Mouse (Mus musculus): ENCODE measurements around the gene Hsd3b5.
A peak's percentile ranks its signal among the peaks of the same experiment; 100 is the strongest.
"Not testable (repeated sequence)": the region's sequence is repeated elsewhere in the genome, so short reads cannot be mapped to it uniquely, and the experiment has no call there.

The Hsd3b5 gene

DNA sequence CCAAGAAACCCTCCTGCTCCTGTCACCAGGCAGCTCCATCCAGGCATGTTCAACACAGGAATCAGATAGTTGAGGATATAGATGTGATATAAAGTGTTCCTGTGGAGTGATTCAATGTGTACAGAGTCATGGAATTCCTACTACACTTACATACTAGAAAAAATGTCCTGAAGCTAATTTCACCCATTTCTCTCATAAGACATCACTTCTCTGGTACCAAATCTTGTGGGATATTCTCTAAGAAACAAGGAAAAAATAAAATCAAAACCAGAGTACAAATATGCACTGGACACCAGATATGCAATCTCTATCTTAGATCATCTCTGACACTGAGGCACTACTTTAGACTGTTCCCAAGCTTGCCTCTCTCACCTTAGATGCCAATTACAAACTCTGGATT is at the start of gene Hsd3b5:
Gene Hsd3b5 (minus strand): TSS at position 101 of the 400 bp plus-strand sequence.
- DNase-seq (ENCODE audit: low spot score) = no peak

DNA sequence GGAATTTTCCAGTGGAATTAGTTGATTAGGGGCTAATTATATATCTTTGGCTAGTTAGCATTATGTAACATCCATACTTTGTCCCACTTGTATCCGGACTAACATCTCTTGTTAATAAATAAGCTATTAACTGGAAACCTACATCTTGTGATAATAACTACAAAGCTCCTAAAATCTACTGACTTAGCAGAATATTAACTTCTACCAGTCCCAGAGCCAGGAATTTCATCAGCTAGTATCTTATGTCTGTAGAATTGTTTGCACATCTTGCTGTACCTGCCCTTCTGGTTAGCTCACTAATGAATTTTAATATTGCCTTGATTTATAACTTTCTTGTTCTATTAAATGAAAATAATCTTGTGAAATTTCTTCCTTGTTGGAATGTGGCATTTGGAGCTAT is 5.1 kb upstream of the Hsd3b5 start:
- DNase-seq (ENCODE audit: low spot score) = no peak

DNA sequence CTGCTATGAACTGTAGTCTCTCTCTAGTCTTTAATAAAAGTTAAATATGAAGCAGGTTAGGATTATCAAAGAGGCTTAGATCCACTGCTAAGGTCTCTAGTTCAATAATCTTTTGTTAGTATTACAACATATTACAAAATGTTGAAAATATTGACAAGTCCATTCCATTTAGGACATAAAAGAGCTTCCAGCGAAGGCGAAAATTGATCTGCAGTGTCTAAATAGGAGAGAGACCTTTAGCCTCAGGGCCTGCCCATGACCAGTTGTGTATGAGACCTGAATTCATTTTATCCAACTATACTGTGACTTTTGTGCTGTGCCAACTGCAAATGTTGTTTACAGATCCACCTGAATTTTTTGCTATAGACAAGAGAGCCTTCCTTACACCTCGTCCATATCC is 419 bp downstream of the Hsd3b5 start:
- DNase-seq (ENCODE audit: low spot score) = no peak

DNA sequence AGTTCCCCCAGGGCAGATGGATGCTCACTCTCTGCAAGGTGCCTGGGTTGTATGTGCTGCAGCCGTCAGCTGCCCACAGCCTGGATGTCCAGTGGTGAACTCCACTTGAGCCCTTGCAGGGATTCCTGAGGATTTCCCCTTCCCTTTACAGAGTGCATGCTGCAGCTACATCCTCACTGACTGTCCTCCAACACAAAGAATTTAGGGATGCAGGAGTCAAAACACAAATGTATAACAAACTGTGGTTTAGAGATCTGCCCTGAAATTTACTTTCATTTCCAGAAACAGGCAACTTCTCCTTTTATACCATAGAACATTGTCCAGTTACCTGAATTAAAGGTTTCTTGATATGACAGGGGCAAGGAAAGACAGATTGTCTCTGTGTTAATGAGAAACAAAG is 13.3 kb downstream of the Hsd3b5 start:
- DNase-seq (ENCODE audit: low spot score) = not testable (repeated sequence)

DNA sequence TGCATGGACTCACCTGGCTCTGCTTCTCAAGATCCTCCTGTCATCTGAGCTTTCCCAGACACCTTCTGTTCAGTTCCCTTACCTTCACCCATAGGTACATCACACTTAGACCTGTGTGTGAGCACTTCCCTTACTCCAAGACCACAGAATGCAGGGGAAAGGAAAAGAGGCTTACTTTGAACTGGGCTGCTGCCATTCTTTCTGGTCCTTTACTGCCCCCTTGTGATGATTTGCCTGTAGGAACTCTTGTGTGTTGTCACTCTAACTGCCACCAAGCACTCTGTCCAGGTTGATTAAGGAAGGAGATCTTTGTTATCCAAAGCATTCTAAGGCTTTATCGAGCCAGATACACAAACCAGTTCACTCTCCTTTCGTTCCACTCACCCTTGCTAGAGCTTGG is 13.8 kb downstream of the Hsd3b5 start:
- not testable (repeated sequence) for DNase-seq (ENCODE audit: low spot score)

DNA sequence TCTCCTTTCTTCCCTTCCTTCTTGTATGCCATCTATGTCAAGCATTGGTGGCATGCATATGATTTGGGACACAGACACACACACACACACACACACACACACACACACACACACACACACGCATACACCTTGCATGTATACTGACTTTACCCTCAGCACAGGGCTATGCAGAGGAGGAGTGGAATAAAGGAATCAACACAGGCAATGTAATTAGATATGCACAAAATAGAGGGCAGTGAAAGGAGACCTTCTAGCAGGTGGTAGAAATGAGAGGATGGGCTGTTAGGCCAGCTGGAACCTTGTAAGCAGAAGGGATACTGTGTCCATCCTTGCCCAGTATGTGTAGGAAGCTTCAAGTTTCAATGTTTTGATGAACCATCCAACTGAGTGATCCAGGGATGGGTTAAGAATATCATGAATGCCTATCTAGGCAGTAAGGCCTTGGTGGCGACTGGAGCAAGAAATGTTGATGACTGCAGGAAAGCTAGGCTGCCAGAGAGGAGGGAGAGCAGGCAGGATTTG is 15.6 kb downstream of the Hsd3b5 start:
- DNase-seq (ENCODE audit: low spot score) = not testable (repeated sequence)

DNA sequence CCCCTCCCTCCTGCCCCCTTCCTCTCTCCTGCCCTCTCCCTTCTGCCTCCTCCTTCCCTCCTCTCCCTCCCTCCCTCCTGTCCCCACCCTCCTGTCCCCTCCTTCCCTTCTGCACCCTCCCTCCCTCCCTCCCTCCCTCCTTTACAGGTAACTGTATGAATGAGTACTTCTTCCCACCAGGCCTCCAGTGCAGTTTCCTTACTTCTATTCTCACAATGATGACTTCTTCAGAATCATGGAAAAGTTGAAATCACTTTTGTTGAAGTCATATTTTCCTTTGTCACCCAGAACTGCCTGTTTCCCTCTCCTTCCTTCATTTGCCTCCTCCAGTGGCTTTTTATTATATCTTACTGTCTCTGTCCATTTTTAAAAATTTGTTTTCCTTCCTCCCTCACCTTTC is 16.1 kb downstream of the Hsd3b5 start:
- DNase-seq (ENCODE audit: low spot score) = no peak

DNA sequence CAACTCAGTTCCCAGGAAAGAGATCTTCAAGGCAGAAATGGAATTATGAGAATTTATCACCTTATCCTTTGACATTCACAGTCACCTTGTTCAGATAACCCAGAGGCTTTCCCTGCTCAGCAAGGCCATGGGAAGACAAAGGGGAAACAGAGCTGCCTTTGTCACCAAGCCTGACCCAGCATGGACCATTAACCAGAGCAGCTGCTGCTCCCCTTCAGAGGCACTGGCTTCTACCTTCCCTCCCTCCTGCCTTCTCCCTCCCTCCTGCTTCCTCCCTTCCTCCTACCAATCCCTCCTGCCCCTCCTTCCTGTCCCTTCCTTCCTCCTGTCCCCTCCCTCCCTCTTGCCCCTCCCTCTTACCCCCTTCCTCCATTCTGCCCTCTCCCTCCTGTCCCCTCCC is 16.5 kb downstream of the Hsd3b5 start:
- not testable (repeated sequence) for DNase-seq (ENCODE audit: low spot score)

DNA sequence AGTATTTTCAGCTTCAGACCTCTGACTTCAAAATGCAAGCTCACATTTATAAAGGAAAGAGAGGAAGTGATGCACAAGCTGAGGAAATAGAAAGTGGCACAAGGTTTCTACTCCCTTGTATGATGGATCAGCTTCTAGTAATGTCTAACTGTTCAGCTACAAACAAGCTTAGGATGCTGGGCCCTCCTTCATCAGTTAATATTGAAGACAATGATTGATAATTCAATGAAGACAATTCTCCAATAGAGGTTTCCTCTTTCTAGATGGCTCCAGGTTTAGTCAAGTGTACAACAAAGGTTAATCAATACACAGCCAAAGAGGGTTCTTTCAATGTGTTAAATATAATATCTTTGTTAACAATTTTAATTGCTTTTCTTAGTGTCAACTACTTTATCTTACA is 41.3 kb downstream of the Hsd3b5 start, which contains the start of gene Gm10681:
Gene Gm10681 (minus strand): TSS at position 101 of the 400 bp plus-strand sequence.
- DNase-seq (ENCODE audit: low spot score) = no peak

DNA sequence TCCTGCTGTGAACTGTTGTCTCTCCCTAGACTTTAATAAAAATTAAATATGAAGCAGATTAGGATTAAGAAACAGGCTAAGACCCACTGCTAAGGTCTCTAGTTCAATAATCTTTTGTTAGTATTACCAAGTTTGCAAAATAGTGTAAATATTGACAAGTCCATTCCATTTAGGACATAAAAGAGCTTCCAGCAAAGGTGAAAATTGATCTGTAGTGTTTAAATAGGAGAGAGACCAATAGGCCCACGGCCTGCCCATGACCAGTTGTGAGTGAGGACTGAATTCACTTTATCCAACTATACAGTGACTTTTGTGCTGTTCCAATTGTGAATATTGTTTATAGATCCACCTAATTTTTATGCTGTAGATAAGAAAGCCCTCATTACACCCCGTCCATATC is 42.3 kb downstream of the Hsd3b5 start:
- no peak for DNase-seq (ENCODE audit: low spot score)

DNA sequence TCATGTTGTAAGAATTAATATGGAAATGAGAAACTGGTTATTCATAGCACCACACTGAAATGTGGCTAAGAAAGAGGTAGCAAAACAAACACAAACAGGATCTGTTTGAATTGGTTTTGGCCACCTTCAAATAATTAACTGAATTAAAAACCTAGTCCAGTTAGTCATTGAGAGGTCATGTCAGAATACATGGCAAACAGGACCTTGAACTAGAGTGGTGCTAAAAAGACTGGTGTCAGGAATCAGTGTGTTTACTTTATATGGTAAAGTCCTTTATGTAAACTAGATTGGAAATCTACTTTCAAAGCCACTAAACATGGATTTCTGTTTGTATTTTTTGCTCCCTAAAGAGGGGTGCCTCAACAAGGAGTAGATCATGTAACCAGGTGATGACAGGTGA is 47.4 kb downstream of the Hsd3b5 start:
- DNase-seq (ENCODE audit: low spot score) = not testable (repeated sequence)

DNA sequence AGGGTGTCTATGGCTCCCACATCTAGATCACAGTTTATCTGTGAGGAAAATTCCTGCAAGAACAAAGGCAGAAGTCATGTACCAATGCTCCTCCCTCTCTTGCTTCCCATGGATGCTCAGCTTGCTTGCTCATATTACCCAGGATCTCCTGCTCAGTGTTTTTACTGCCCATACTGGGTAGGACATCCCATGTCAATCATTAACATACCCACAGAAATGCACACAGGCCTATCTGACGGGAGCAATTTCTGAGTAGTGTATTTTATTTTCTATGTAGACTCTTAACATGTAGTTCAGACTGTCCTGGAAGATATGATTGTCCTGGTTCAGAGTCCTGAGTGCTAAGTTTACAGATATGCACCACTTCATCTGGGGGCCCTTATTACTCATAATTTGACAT is 47.9 kb downstream of the Hsd3b5 start:
- DNase-seq (ENCODE audit: low spot score) = not testable (repeated sequence)

DNA sequence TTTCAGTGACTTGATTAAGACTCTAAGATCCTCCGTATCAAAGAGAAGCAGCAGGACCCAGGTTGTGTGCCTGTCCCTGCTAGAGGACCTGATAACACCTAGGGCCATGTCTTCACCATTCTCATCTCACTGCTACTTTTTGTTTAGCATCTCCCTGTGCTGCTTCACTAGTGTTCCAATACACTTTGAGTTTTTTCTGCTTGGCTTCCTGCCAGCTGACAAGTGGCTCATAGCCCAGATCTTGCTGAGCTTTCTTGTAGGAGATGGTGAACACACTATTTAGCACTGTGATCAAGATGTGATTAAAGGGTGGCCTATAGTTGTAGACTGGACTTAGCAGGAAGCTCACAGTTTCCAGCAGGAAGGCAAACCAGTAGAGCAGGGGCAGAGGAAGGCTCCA is 49.0 kb downstream of the Hsd3b5 start:
- peak; percentile 26 for DNase-seq (ENCODE audit: low spot score)

Measured in layer of hippocampus, adult 9-10 months (tissue).